Comparison of ENCODE assay signal across 16 mouse cellular contexts in the genomic region with DNA sequence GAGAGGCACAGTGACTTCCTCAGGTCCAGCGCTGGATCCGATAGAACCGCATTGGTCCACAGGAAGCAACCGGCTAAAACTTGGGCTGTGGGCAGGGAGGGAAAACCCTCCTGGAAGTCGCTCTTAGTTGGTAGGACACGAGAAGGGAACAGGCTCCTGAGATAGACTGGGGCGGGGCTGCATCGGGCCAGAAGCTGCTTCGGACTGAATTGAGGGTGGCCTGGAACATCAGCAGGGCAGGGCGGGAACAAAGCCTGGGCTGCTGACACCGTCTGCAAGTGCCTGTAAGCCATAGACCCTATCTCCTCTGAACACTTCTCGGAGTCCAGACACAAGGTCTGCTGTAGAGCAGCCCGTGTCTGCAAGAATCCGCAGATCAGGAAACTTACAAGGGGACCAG. TPM values are rescaled to one million over a fixed set of nuclear protein-coding genes. Genes with fewer than 3 reads are reported as not detected.
DNase-seq lines count a peak whose midpoint lies in the region; ATAC-seq and TF ChIP-seq lines count a peak whose summit lies in the region.
"Had no signal": no experiment of that assay in that cellular context is flagged by ENCODE, and none has a peak within 500 bp of the region (broad histone marks: within the 10 kb centered on the region; RNA-seq: fewer than 3 reads in every experiment).

No protein-coding gene starts in this region.

- 38% methylated on average over 14 of the region's 14 CpGs for WGBS in hindbrain, embryonic 10.5 days
- WGBS in hindbrain, embryonic 13.5 days: 36% methylated on average over 14 of the region's 14 CpGs
- WGBS in bone marrow, adult 2 months: 53% methylated on average over 14 of the region's 14 CpGs

- H3K9me3 ChIP-seq in hindbrain, embryonic 10.5 days: no peaks in the 10 kb centered on the region
- no peaks in the 10 kb centered on the region for H3K9me3 ChIP-seq in hindbrain, embryonic 13.5 days

- ATAC-seq in hindbrain, embryonic 13.5 days (ENCODE audit: low FRiP score): no peak
- ATAC-seq: forebrain, postnatal 0 days; midbrain, embryonic 16.5 days had no signal

- peak; percentile 30; the same call in 1 of the 2 replicates for TF ChIP-seq POLR2A in bone marrow, adult 2 months (IDR thresholded peaks at IDR 0.05; ENCODE audit: borderline replicate concordance, control insufficient read depth, low read depth, low read length)

- H3K4me1 ChIP-seq in hindbrain, embryonic 10.5 days (replicated peaks): peaks cover 31% of the 10 kb centered on the region
- H3K4me1 ChIP-seq in hindbrain, embryonic 13.5 days (replicated peaks): peaks cover 18% of the 10 kb centered on the region
- no peaks in the 10 kb centered on the region; the same call in 1 of the 2 replicates for H3K4me1 ChIP-seq in bone marrow, adult 2 months (ENCODE audit: control insufficient read depth, insufficient read depth, low read length)

- DNase-seq in hindbrain, embryonic 10.5 days (ENCODE audit: low spot score): no peak
- peak; percentile 90 for DNase-seq in liver
- peak; percentile 37 to 55 for DNase-seq in spleen, postnatal 36 days (ENCODE audit: low spot score in 2 of 2)
- no peak for DNase-seq in cerebellum, adult 11 months
- no peak for DNase-seq in frontal cortex, postnatal 25 days (ENCODE audit: low spot score in 2 of 2)
- DNase-seq: cerebellum, adult 11-12 months; forebrain, postnatal 0 days; gastrocnemius, postnatal 10 days; kidney, adult 11 months; kidney, postnatal 25 days; layer of hippocampus, adult 9-11 months; thymus, adult 18-20 months had no signal

- peak overlapping the region; percentile 60; the same call in 1 of the 2 replicates for H3K27ac ChIP-seq in hindbrain, embryonic 10.5 days
- no peak overlapping the region for H3K27ac ChIP-seq in hindbrain, embryonic 13.5 days
- H3K27ac ChIP-seq in bone marrow, adult 2 months (ENCODE audit: control insufficient read depth, insufficient read depth, low read depth, low read length, poor library complexity): peak overlapping the region; percentile 55
- H3K27ac ChIP-seq: hindbrain, embryonic 14.5 days had no signal

- no peak overlapping the region for H3K4me3 ChIP-seq in hindbrain, embryonic 10.5 days
- no peak overlapping the region for H3K4me3 ChIP-seq in hindbrain, embryonic 13.5 days
- peak overlapping the region; percentile 19 for H3K4me3 ChIP-seq in bone marrow, adult 2 months (replicated peaks; ENCODE audit: control insufficient read depth, low read depth, low read length)

- no peak for TF ChIP-seq CTCF in bone marrow, adult 2 months (IDR thresholded peaks at IDR 0.05; ENCODE audit: control insufficient read depth, insufficient read depth, low read length)

- H3K9ac ChIP-seq in hindbrain, embryonic 13.5 days: no peak overlapping the region
- H3K9ac ChIP-seq: forebrain, postnatal 0 days; hindbrain, embryonic 14.5 days had no signal

- H3K27me3 ChIP-seq in hindbrain, embryonic 10.5 days (ENCODE audit: insufficient read depth, poor library complexity, severe bottlenecking): peaks cover 41% of the 10 kb centered on the region
- H3K27me3 ChIP-seq in hindbrain, embryonic 13.5 days: 0 out of 2 replicates have a peak, but pooled peaks cover 24% of the 10 kb centered on the region

- no peak overlapping the region for H3K4me2 ChIP-seq in hindbrain, embryonic 13.5 days
- H3K4me2 ChIP-seq: hindbrain, embryonic 14.5 days had no signal

- no peaks in the 10 kb centered on the region for H3K36me3 ChIP-seq in hindbrain, embryonic 10.5 days
- no peaks in the 10 kb centered on the region for H3K36me3 ChIP-seq in hindbrain, embryonic 13.5 days

RNA-seq across cellular contexts. Expression of a gene that starts 6.9 kb away (rescaled TPM):
- polyA plus RNA-seq in hindbrain, embryonic 10.5 days (2016; fragmentation: Nextera tagmentation; extraction: Ambion mirVana): 35.8 and 38.0 TPM in 2 replicates
- 4.4 and 5.0 TPM in 2 replicates for polyA plus RNA-seq in hindbrain, embryonic 13.5 days (2015; fragmentation: Nextera tagmentation; extraction: Ambion mirVana)
- 762 and 950 TPM in 2 replicates for polyA plus RNA-seq in bone marrow, adult 2 months (2011; ENCODE audit: insufficient read depth, insufficient read length, low replicate concordance, missing spikeins)

RNA-seq across cellular contexts. Expression of a gene that starts 20.3 kb away (rescaled TPM):
- 23.5 and 57.0 TPM in 2 replicates for polyA plus RNA-seq in hindbrain, embryonic 10.5 days (2016; fragmentation: Nextera tagmentation; extraction: Ambion mirVana)
- 135 and 144 TPM in 2 replicates for polyA plus RNA-seq in hindbrain, embryonic 13.5 days (2015; fragmentation: Nextera tagmentation; extraction: Ambion mirVana)
- polyA plus RNA-seq in bone marrow, adult 2 months (2011; ENCODE audit: insufficient read depth, insufficient read length, low replicate concordance, missing spikeins): 2.3 and 3.2 TPM in 2 replicates

RNA-seq across cellular contexts. Expression of a gene that starts 34.8 kb away (rescaled TPM):
- 236 TPM in 2 replicates for polyA plus RNA-seq in hindbrain, embryonic 10.5 days (2016; fragmentation: Nextera tagmentation; extraction: Ambion mirVana)
- polyA plus RNA-seq in hindbrain, embryonic 13.5 days (2015; fragmentation: Nextera tagmentation; extraction: Ambion mirVana): 139 and 147 TPM in 2 replicates
- polyA plus RNA-seq in bone marrow, adult 2 months (2011; ENCODE audit: insufficient read depth, insufficient read length, low replicate concordance, missing spikeins): 207 and 269 TPM in 2 replicates

RNA-seq across cellular contexts. Expression of a gene that starts 53.4 kb away (rescaled TPM):
- polyA plus RNA-seq in hindbrain, embryonic 10.5 days (2016; fragmentation: Nextera tagmentation; extraction: Ambion mirVana): 82.6 and 91.7 TPM in 2 replicates
- 77.1 and 82.7 TPM in 2 replicates for polyA plus RNA-seq in hindbrain, embryonic 13.5 days (2015; fragmentation: Nextera tagmentation; extraction: Ambion mirVana)
- polyA plus RNA-seq in bone marrow, adult 2 months (2011; ENCODE audit: insufficient read depth, insufficient read length, low replicate concordance, missing spikeins): 95.0 and 126 TPM in 2 replicates

RNA-seq across cellular contexts. Expression of a gene that starts 57.2 kb away (rescaled TPM):
- 76.8 and 88.9 TPM in 2 replicates for polyA plus RNA-seq in hindbrain, embryonic 10.5 days (2016; fragmentation: Nextera tagmentation; extraction: Ambion mirVana)
- 76.5 and 77.3 TPM in 2 replicates for polyA plus RNA-seq in hindbrain, embryonic 13.5 days (2015; fragmentation: Nextera tagmentation; extraction: Ambion mirVana)
- 57.7 and 87.0 TPM in 2 replicates for polyA plus RNA-seq in bone marrow, adult 2 months (2011; ENCODE audit: insufficient read depth, insufficient read length, low replicate concordance, missing spikeins)

Comparison
In these comparisons a context has a peak if more than half of its experiments do, and no peak if none do; other contexts are left out.
1. DNase-seq: peak in liver (single experiment) and spleen, postnatal 36 days (2 of 2); none in hindbrain, embryonic 10.5 days (single experiment), cerebellum, adult 11 months (single experiment) and frontal cortex, postnatal 25 days (0 of 2).
2. RNA of a gene that starts 6.9 kb away (polyA plus RNA-seq): 762 to 950 TPM in bone marrow, adult 2 months; 35.8 to 38.0 TPM in hindbrain, embryonic 10.5 days and 4.4 to 5.0 TPM in hindbrain, embryonic 13.5 days; every median in the first group is over 10 times any median in the second.